Mouse (Mus musculus): ENCODE data around the gene Nxf3.

DNA sequence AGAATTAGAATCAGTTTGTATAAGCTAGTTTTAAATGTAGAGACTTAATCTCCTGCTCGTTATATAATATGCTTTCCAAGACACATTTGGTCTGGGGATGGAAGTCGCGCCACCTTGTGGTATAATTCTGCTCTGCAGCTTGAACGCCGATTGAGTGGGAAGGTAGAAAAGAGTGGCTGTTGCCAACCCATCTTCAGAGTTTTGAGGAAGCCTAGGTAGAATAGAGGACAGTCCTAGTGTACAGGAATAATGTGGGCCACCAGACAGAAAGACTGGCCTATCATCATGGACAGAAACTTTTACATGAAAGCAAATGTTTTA, 42.6 kb upstream of the Nxf3 start:
- TF ChIP-seq CTCF (IDR thresholded peaks at IDR 0.05; ENCODE audit: borderline replicate concordance, extremely low read depth, insufficient read depth, insufficient read length) (peak; percentile 69), POLR2A (IDR thresholded peaks at IDR 0.05; ENCODE audit: borderline replicate concordance, extremely low read depth, insufficient read depth, insufficient read length, poor library complexity, severe bottlenecking) (no peak)
